Mouse (Mus musculus): Measurements from ENCODE around the gene Dcpp2. TPM values are rescaled to one million over a fixed set of nuclear protein-coding genes. Genes with fewer than 3 reads are reported as not detected.
"Not testable (repeated sequence)": the region's sequence is repeated elsewhere in the genome, so short reads cannot be mapped to it uniquely, and the experiment has no call there.

The Dcpp2 gene
- not detected in 2 replicates for polyA plus RNA-seq (2016; fragmentation: Nextera tagmentation; extraction: Ambion mirVana)

GRCm38 (mm10) chr17:23880576-23880975 is at the start of gene Dcpp2, which contains the start of gene Dcpp1:
Gene Dcpp2, plus strand, starts transcription at chr17:23880880.
Gene Dcpp1, plus strand, starts transcription at chr17:23880876.
- not testable (repeated sequence) for DNase-seq (ENCODE audit: low spot score); H3K4me1 ChIP-seq; H3K27me3 ChIP-seq (replicated peaks; ENCODE audit: low read depth, poor library complexity, severe bottlenecking); H3K27ac ChIP-seq (replicated peaks); H3K9me3 ChIP-seq; H3K36me3 ChIP-seq (replicated peaks); H3K4me3 ChIP-seq
- WGBS, result 87% methylated on average over 4 of the region's 4 CpGs

- no peaks in the 10 kb centered on the region for H3K9me3 ChIP-seq
- peaks cover 43% of the 10 kb centered on the region for H3K27me3 ChIP-seq (replicated peaks; ENCODE audit: low read depth, poor library complexity, severe bottlenecking)
- 90% methylated on average over 1 of the region's 1 CpGs for WGBS
- H3K36me3 ChIP-seq (replicated peaks), result peaks cover 13% of the 10 kb centered on the region
- no peak overlapping the region for H3K4me3 ChIP-seq
- DNase-seq (ENCODE audit: low spot score), result no peak
- H3K4me1 ChIP-seq, result peaks cover 17% of the 10 kb centered on the region
- no peak overlapping the region for H3K27ac ChIP-seq (replicated peaks)
These were observed 49.5 kb upstream of the Dcpp2 start for GRCm38 (mm10) chr17:23831201-23831600.

GRCm38 (mm10) chr17:23836006-23836575 is 44.6 kb upstream of the Dcpp2 start, which contains the start of gene Prss33:
Gene Prss33, minus strand, starts transcription at chr17:23836056.
- H3K4me3 ChIP-seq, result no peak within 1 kb of the TSS
- no peak for DNase-seq (ENCODE audit: low spot score)
- H3K9me3 ChIP-seq, result no peaks in the 10 kb centered on the region
- H3K36me3 ChIP-seq (replicated peaks), result no peaks in the 10 kb centered on the region
- no peak within 1 kb of the TSS for H3K27ac ChIP-seq (replicated peaks)
- 62% methylated on average over 8 of the region's 8 CpGs for WGBS
- no peaks in the 10 kb centered on the region for H3K4me1 ChIP-seq
- peaks cover 32% of the 10 kb centered on the region for H3K27me3 ChIP-seq (replicated peaks; ENCODE audit: low read depth, poor library complexity, severe bottlenecking)

GRCm38 (mm10) chr17:23841145-23841544 is 39.5 kb upstream of the Dcpp2 start:
- Histone ChIP-seq H3K36me3 (replicated peaks) (no peaks in the 10 kb centered on the region), H3K27me3 (replicated peaks; ENCODE audit: low read depth, poor library complexity, severe bottlenecking) (peaks cover 17% of the 10 kb centered on the region), H3K27ac (replicated peaks) (no peak overlapping the region), H3K4me3 (no peak overlapping the region), H3K4me1 (0 out of 2 replicates have a peak, but pooled peaks cover 10% of the 10 kb centered on the region), H3K9me3 (no peaks in the 10 kb centered on the region)
- 32% methylated on average over 4 of the region's 4 CpGs for WGBS
- DNase-seq (ENCODE audit: low spot score), result peak; percentile 57

GRCm38 (mm10) chr17:23843141-23843811 is 37.4 kb upstream of the Dcpp2 start:
- 0 out of 2 replicates have a peak, but pooled peaks cover 10% of the 10 kb centered on the region for H3K4me1 ChIP-seq
- H3K9me3 ChIP-seq, result no peaks in the 10 kb centered on the region
- H3K27me3 ChIP-seq (replicated peaks; ENCODE audit: low read depth, poor library complexity, severe bottlenecking), result peaks cover 17% of the 10 kb centered on the region
- peak; percentile 39 for DNase-seq (ENCODE audit: low spot score)
- H3K36me3 ChIP-seq (replicated peaks), result no peaks in the 10 kb centered on the region
- H3K4me3 ChIP-seq, result peak overlapping the region; percentile 48
- H3K27ac ChIP-seq (replicated peaks), result no peak overlapping the region
- 44% methylated on average over 23 of the region's 23 CpGs for WGBS

GRCm38 (mm10) chr17:23843812-23844273 is 36.8 kb upstream of the Dcpp2 start, which contains the start of the genes Prss32 and Prss41:
Gene Prss32, plus strand, starts transcription at chr17:23843855.
Gene Prss41, minus strand, starts transcription at chr17:23844172.
- WGBS, result 14% methylated on average over 19 of the region's 19 CpGs

GRCm38 (mm10) chr17:23850028-23850427 is 30.7 kb upstream of the Dcpp2 start:
- no peak overlapping the region for H3K27ac ChIP-seq (replicated peaks)
- DNase-seq (ENCODE audit: low spot score), result no peak
- WGBS, result 63% methylated on average over 2 of the region's 2 CpGs
- H3K9me3 ChIP-seq, result no peaks in the 10 kb centered on the region
- no peak overlapping the region for H3K4me3 ChIP-seq
- no peaks in the 10 kb centered on the region; the same call in 1 of the 2 replicates for H3K27me3 ChIP-seq (replicated peaks; ENCODE audit: low read depth, poor library complexity, severe bottlenecking)
- H3K4me1 ChIP-seq, result no peaks in the 10 kb centered on the region
- no peaks in the 10 kb centered on the region for H3K36me3 ChIP-seq (replicated peaks)

More at GRCm38 (mm10) chr17:23843812-23844273, 36.8 kb upstream of the Dcpp2 start, which contains the start of the genes Prss32 and Prss41:
- peak; percentile 79 for DNase-seq (ENCODE audit: low spot score)
- Histone ChIP-seq H3K36me3 (replicated peaks) (no peaks in the 10 kb centered on the region), H3K27ac (replicated peaks) (peak within 1 kb of the TSS; percentile 37), H3K9me3 (no peaks in the 10 kb centered on the region), H3K4me1 (0 out of 2 replicates have a peak, but pooled peaks cover 10% of the 10 kb centered on the region), H3K27me3 (replicated peaks; ENCODE audit: low read depth, poor library complexity, severe bottlenecking) (peaks cover 17% of the 10 kb centered on the region), H3K4me3 (peak within 1 kb of the TSS; percentile 48)

- 64% methylated on average over 19 of the region's 19 CpGs for WGBS
- H3K27ac ChIP-seq (replicated peaks), result peak overlapping the region; percentile 57
These were observed 29.6 kb upstream of the Dcpp2 start for GRCm38 (mm10) chr17:23850853-23851749.

GRCm38 (mm10) chr17:23853292-23853691 is 27.4 kb upstream of the Dcpp2 start:
- no peaks in the 10 kb centered on the region for H3K36me3 ChIP-seq (replicated peaks)
- H3K4me3 ChIP-seq, result no peak overlapping the region
- H3K9me3 ChIP-seq, result no peaks in the 10 kb centered on the region
- H3K27ac ChIP-seq (replicated peaks), result no peak overlapping the region
- 36% methylated on average over 5 of the region's 5 CpGs for WGBS
- H3K4me1 ChIP-seq, result no peaks in the 10 kb centered on the region
- no peaks in the 10 kb centered on the region for H3K27me3 ChIP-seq (replicated peaks; ENCODE audit: low read depth, poor library complexity, severe bottlenecking)
- peak; percentile 60 for DNase-seq (ENCODE audit: low spot score)

More at GRCm38 (mm10) chr17:23850853-23851749, 29.6 kb upstream of the Dcpp2 start:
- Histone ChIP-seq H3K4me3 (no peak overlapping the region), H3K36me3 (replicated peaks) (no peaks in the 10 kb centered on the region), H3K27me3 (replicated peaks; ENCODE audit: low read depth, poor library complexity, severe bottlenecking) (no peaks in the 10 kb centered on the region; the same call in 1 of the 2 replicates), H3K4me1 (no peaks in the 10 kb centered on the region), H3K9me3 (no peaks in the 10 kb centered on the region)
- peak; percentile 80 for DNase-seq (ENCODE audit: low spot score)

- H3K4me1 ChIP-seq, result no peaks in the 10 kb centered on the region
- no peaks in the 10 kb centered on the region for H3K9me3 ChIP-seq
- DNase-seq (ENCODE audit: low spot score), result no peak
- H3K27me3 ChIP-seq (replicated peaks; ENCODE audit: low read depth, poor library complexity, severe bottlenecking), result no peaks in the 10 kb centered on the region
- no peaks in the 10 kb centered on the region for H3K36me3 ChIP-seq (replicated peaks)
- H3K4me3 ChIP-seq, result no peak overlapping the region
- 86% methylated on average over 10 of the region's 10 CpGs for WGBS
- H3K27ac ChIP-seq (replicated peaks), result no peak overlapping the region
These were observed 26.4 kb upstream of the Dcpp2 start for GRCm38 (mm10) chr17:23854229-23854765.

GRCm38 (mm10) chr17:23857193-23857592 is 23.5 kb upstream of the Dcpp2 start:
- Histone ChIP-seq H3K4me3 (no peak overlapping the region), H3K9me3 (no peaks in the 10 kb centered on the region), H3K27ac (replicated peaks) (no peak overlapping the region), H3K36me3 (replicated peaks) (no peaks in the 10 kb centered on the region), H3K27me3 (replicated peaks; ENCODE audit: low read depth, poor library complexity, severe bottlenecking) (no peaks in the 10 kb centered on the region), H3K4me1 (no peaks in the 10 kb centered on the region)
- WGBS, result 86% methylated on average over 6 of the region's 6 CpGs
- DNase-seq (ENCODE audit: low spot score), result no peak

- no peaks in the 10 kb centered on the region for H3K9me3 ChIP-seq
- 84% methylated on average over 2 of the region's 2 CpGs for WGBS
- no peak for DNase-seq (ENCODE audit: low spot score)
These were observed 22.8 kb upstream of the Dcpp2 start for GRCm38 (mm10) chr17:23857913-23858312.

More at GRCm38 (mm10) chr17:23857913-23858312, 22.8 kb upstream of the Dcpp2 start:
- Histone ChIP-seq H3K27ac (replicated peaks) (no peak overlapping the region), H3K4me3 (no peak overlapping the region), H3K4me1 (no peaks in the 10 kb centered on the region), H3K27me3 (replicated peaks; ENCODE audit: low read depth, poor library complexity, severe bottlenecking) (no peaks in the 10 kb centered on the region), H3K36me3 (replicated peaks) (no peaks in the 10 kb centered on the region)
